Mouse (Mus musculus) adrenal gland, postnatal 10 days (tissue): ENCODE data around the gene Tns3. TPM values are rescaled to one million over a fixed set of nuclear protein-coding genes. Genes with fewer than 3 reads are reported as not detected.
A peak's percentile ranks its signal among the peaks of the same experiment; 100 is the strongest.

Source experiments
- DNase-seq: peaks from one replicate; pipeline ENCODE4 v3.0.0; 2021; ENCODE audit warnings: mixed read lengths
- total RNA-seq, 2 experiments: library from RNA; stranded (reverse); gene quantifications; 2 replicates each; pipeline ENCODE4 v1.2.3; 2021

Gene Tns3
- total RNA-seq, 2 experiments from 2014 or later: 36.5 to 38.5 TPM

GRCm38 (mm10) chr11:8525463-8526145 lies 138.7 kb downstream of the Tns3 start:
- DNase-seq: no peak

GRCm38 (mm10) chr11:8523344-8524126 lies 140.8 kb downstream of the Tns3 start:
- peak; percentile 89 for DNase-seq

- DNase-seq: peak; percentile 70
Measured at GRCm38 (mm10) chr11:8513359-8514253, 150.7 kb downstream of the Tns3 start.

GRCm38 (mm10) chr11:8510294-8510693 lies 154.0 kb downstream of the Tns3 start:
- DNase-seq: no peak

GRCm38 (mm10) chr11:8509614-8510013 lies 154.7 kb downstream of the Tns3 start:
- no peak for DNase-seq

- DNase-seq: peak; percentile 19
Measured at GRCm38 (mm10) chr11:8503735-8504134, 160.6 kb downstream of the Tns3 start.

GRCm38 (mm10) chr11:8500855-8501254 lies 163.5 kb downstream of the Tns3 start:
- no peak for DNase-seq

- no peak for DNase-seq
Measured at GRCm38 (mm10) chr11:8497136-8497535, 167.2 kb downstream of the Tns3 start.

GRCm38 (mm10) chr11:8496686-8497085 lies 167.6 kb downstream of the Tns3 start:
- DNase-seq: peak; percentile 52

GRCm38 (mm10) chr11:8495801-8496200 lies 168.5 kb downstream of the Tns3 start:
- DNase-seq: no peak

GRCm38 (mm10) chr11:8495036-8495435 lies 169.3 kb downstream of the Tns3 start:
- DNase-seq: no peak

- no peak for DNase-seq
Measured at GRCm38 (mm10) chr11:8493931-8494490, 170.3 kb downstream of the Tns3 start.

GRCm38 (mm10) chr11:8492332-8492731 lies 172.0 kb downstream of the Tns3 start:
- DNase-seq: no peak

- no peak for DNase-seq
Measured at GRCm38 (mm10) chr11:8488248-8488647, 176.1 kb downstream of the Tns3 start.

GRCm38 (mm10) chr11:8486552-8486951 lies 177.8 kb downstream of the Tns3 start:
- DNase-seq: no peak

GRCm38 (mm10) chr11:8484538-8484937 lies 179.8 kb downstream of the Tns3 start:
- no peak for DNase-seq

GRCm38 (mm10) chr11:8482721-8483120 lies 181.6 kb downstream of the Tns3 start:
- no peak for DNase-seq

GRCm38 (mm10) chr11:8481962-8482361 lies 182.4 kb downstream of the Tns3 start:
- no peak for DNase-seq

GRCm38 (mm10) chr11:8481529-8481928 lies 182.8 kb downstream of the Tns3 start:
- no peak for DNase-seq

GRCm38 (mm10) chr11:8479858-8480257 lies 184.5 kb downstream of the Tns3 start:
- DNase-seq: no peak

- DNase-seq: no peak
Measured at GRCm38 (mm10) chr11:8479313-8479712, 185.0 kb downstream of the Tns3 start.

GRCm38 (mm10) chr11:8473616-8474015 lies 190.7 kb downstream of the Tns3 start:
- DNase-seq: no peak
